Mouse (Mus musculus): ENCODE results near the gene Faap20. TPM values are rescaled to one million over a fixed set of nuclear protein-coding genes. Genes with fewer than 3 reads are reported as not detected.

The Faap20 gene
- polyA plus RNA-seq, 1 experiment from 2014 or later = 70.1 TPM

GRCm38 (mm10) chr4:155219271-155220212 is 30.1 kb upstream of the Faap20 start:
- H3K27me3 ChIP-seq (ENCODE audit: control insufficient read depth, insufficient read depth, low read depth, low read length) = no peaks in the 10 kb centered on the region
- peak overlapping the region; percentile 99 for H3K4me2 ChIP-seq (ENCODE audit: low read length)
- peaks cover 56% of the 10 kb centered on the region for H3K4me1 ChIP-seq (ENCODE audit: control insufficient read depth, insufficient read depth, low read length)
- no peak overlapping the region for H3K27ac ChIP-seq (ENCODE audit: low read length)
- no peaks in the 10 kb centered on the region for H3K9me3 ChIP-seq (replicated peaks; ENCODE audit: control insufficient read depth, low read length, poor library complexity, severe bottlenecking)
- peak overlapping the region; percentile 92 for H3K9ac ChIP-seq (ENCODE audit: low read depth, low read length)
- H3K4me3 ChIP-seq (ENCODE audit: low read depth, low read length) = peak overlapping the region; percentile 80
- H3K36me3 ChIP-seq (ENCODE audit: control insufficient read depth, insufficient read depth, low read length) = no peaks in the 10 kb centered on the region
- ATAC-seq = no peak
- 65% methylated on average over 12 of the region's 12 CpGs for WGBS

DNA sequence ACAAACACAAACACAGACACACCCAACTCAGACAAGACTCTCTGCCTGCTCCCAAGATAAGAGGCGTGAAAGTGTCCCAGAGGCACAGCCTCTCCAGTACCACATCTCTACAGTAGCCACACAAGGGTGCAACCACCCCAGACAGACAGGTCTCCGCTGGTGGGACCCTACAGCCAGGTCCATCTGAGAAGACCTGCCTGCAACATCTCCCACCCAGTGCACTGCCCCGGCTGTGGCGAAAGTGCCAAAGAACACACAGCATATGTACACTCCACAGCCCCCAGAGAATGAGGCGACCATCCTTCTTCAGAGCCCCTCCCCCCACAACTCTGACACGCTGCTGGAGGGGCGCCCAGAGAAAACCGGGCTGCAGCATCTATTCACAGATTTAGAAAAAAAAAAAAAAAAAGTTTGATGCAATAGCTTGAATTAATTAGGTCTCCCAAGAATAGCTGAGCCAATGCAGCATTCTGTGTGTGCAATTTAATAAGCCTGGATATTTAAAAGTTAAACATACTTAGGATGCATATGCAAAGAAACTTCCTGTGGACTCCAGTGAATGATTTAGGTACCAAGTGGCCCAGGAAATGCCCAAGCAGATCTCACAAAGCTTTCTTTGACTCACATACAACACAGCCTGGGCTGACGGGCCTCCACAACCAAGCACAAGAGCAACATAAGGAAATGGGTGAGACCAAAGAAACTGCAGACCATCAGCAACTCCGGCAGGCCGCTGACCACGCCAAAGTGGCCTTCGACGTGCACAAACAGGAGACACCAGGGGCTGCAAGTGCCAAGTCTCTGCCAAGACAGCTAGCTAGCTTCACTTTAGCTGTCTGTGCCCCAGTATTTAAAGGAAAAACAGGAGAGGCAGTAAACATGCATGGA is 29.1 kb upstream of the Faap20 start:
- H3K9me3 ChIP-seq (replicated peaks; ENCODE audit: control insufficient read depth, low read length, poor library complexity, severe bottlenecking) = no peaks in the 10 kb centered on the region
- peak overlapping the region; percentile 99 for H3K4me2 ChIP-seq (ENCODE audit: low read length)
- peak overlapping the region; percentile 80 for H3K4me3 ChIP-seq (ENCODE audit: low read depth, low read length)
- H3K27me3 ChIP-seq (ENCODE audit: control insufficient read depth, insufficient read depth, low read depth, low read length) = no peaks in the 10 kb centered on the region
- H3K4me1 ChIP-seq (ENCODE audit: control insufficient read depth, insufficient read depth, low read length) = peaks cover 48% of the 10 kb centered on the region
- 4% methylated on average over 14 of the region's 14 CpGs for WGBS
- no peak overlapping the region for H3K27ac ChIP-seq (ENCODE audit: low read length)
- H3K9ac ChIP-seq (ENCODE audit: low read depth, low read length) = peak overlapping the region; percentile 92
- ATAC-seq = no peak
- no peaks in the 10 kb centered on the region for H3K36me3 ChIP-seq (ENCODE audit: control insufficient read depth, insufficient read depth, low read length)

GRCm38 (mm10) chr4:155221106-155221505 is 28.5 kb upstream of the Faap20 start:
- H3K4me3 ChIP-seq (ENCODE audit: low read depth, low read length) = peak overlapping the region; percentile 80
- H3K4me2 ChIP-seq (ENCODE audit: low read length) = peak overlapping the region; percentile 99
- H3K36me3 ChIP-seq (ENCODE audit: control insufficient read depth, insufficient read depth, low read length) = no peaks in the 10 kb centered on the region
- H3K4me1 ChIP-seq (ENCODE audit: control insufficient read depth, insufficient read depth, low read length) = peaks cover 42% of the 10 kb centered on the region
- H3K27ac ChIP-seq (ENCODE audit: low read length) = 0 out of 2 replicates have a peak overlapping the region, but pooled peaks have one; percentile 97
- peak overlapping the region; percentile 92 for H3K9ac ChIP-seq (ENCODE audit: low read depth, low read length)
- 2% methylated on average over 7 of the region's 7 CpGs for WGBS
- H3K9me3 ChIP-seq (replicated peaks; ENCODE audit: control insufficient read depth, low read length, poor library complexity, severe bottlenecking) = no peaks in the 10 kb centered on the region
- no peak for ATAC-seq
- H3K27me3 ChIP-seq (ENCODE audit: control insufficient read depth, insufficient read depth, low read depth, low read length) = no peaks in the 10 kb centered on the region

GRCm38 (mm10) chr4:155221599-155222551 is 27.7 kb upstream of the Faap20 start:
- no peaks in the 10 kb centered on the region for H3K9me3 ChIP-seq (replicated peaks; ENCODE audit: control insufficient read depth, low read length, poor library complexity, severe bottlenecking)
- no peaks in the 10 kb centered on the region for H3K27me3 ChIP-seq (ENCODE audit: control insufficient read depth, insufficient read depth, low read depth, low read length)
- peak overlapping the region; percentile 99 for H3K4me2 ChIP-seq (ENCODE audit: low read length)
- under 1% methylated on average over 77 of the region's 93 CpGs for WGBS
- no peaks in the 10 kb centered on the region for H3K36me3 ChIP-seq (ENCODE audit: control insufficient read depth, insufficient read depth, low read length)
- no peak for ATAC-seq
- H3K9ac ChIP-seq (ENCODE audit: low read depth, low read length) = peak overlapping the region; percentile 92
- peak overlapping the region; percentile 97 for H3K27ac ChIP-seq (ENCODE audit: low read length)
- H3K4me1 ChIP-seq (ENCODE audit: control insufficient read depth, insufficient read depth, low read length) = peaks cover 38% of the 10 kb centered on the region
- H3K4me3 ChIP-seq (ENCODE audit: low read depth, low read length) = peak overlapping the region; percentile 80

GRCm38 (mm10) chr4:155222552-155222840 is 27.1 kb upstream of the Faap20 start, which contains the start of gene Ski:
Gene Ski, minus strand, starts transcription at chr4:155222592.
- H3K4me3 ChIP-seq (ENCODE audit: low read depth, low read length) = peak within 1 kb of the TSS; percentile 80
- peaks cover 34% of the 10 kb centered on the region for H3K4me1 ChIP-seq (ENCODE audit: control insufficient read depth, insufficient read depth, low read length)
- H3K9me3 ChIP-seq (replicated peaks; ENCODE audit: control insufficient read depth, low read length, poor library complexity, severe bottlenecking) = no peaks in the 10 kb centered on the region
- peak within 1 kb of the TSS; percentile 94 for H3K9ac ChIP-seq (ENCODE audit: low read depth, low read length)
- ATAC-seq = no peak
- H3K36me3 ChIP-seq (ENCODE audit: control insufficient read depth, insufficient read depth, low read length) = no peaks in the 10 kb centered on the region
- peak within 1 kb of the TSS; percentile 99 for H3K4me2 ChIP-seq (ENCODE audit: low read length)
- 1% methylated on average over 13 of the region's 63 CpGs for WGBS
- peak within 1 kb of the TSS; percentile 97 for H3K27ac ChIP-seq (ENCODE audit: low read length)
- H3K27me3 ChIP-seq (ENCODE audit: control insufficient read depth, insufficient read depth, low read depth, low read length) = no peaks in the 10 kb centered on the region

DNA sequence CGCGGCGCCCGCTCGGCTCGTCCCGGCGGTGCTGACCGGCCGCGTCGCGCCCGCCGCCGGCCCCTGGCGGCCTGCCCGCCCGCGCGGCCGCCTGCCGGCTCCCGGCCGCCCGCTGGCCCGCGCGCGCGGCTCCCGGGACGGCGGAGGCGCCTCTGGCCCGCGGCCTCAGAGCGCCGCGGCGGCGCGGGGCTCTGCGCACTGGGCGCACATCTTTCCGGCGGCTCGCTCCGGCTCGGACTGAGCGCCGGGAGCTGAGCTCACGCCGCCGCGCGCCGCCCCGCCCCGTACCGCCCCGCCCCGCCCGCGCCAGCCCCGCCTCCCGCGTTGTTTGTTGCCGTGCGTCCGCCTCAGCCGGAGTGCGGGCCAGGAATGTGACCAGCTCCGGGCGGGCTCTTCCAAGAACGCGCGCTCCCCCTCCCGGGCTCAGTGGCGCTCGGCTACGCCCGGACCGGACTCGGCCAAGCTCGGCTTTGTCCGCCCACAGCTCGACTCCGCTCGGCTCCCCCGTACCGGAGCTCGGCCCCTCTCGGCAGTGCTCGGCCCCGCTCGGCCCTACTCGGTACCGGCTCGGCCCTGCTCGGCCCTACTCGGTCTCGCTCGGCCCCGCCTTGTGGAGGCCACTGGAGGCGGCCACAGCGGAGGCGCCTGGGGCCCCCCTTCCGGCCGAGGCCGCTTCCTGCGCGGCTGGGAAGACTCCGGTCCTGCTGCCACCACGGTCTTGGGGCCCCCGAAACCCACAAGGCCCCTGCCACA is 26.6 kb upstream of the Faap20 start:
- peak overlapping the region; percentile 80 for H3K4me3 ChIP-seq (ENCODE audit: low read depth, low read length)

GRCm38 (mm10) chr4:155223594-155224528 is 25.7 kb upstream of the Faap20 start:
- WGBS = 29% methylated on average over 20 of the region's 20 CpGs
- peak overlapping the region; percentile 97 for H3K27ac ChIP-seq (ENCODE audit: low read length)
- ATAC-seq = no peak
- H3K4me2 ChIP-seq (ENCODE audit: low read length) = peak overlapping the region; percentile 81
- no peaks in the 10 kb centered on the region for H3K36me3 ChIP-seq (ENCODE audit: control insufficient read depth, insufficient read depth, low read length)
- peaks cover 21% of the 10 kb centered on the region for H3K4me1 ChIP-seq (ENCODE audit: control insufficient read depth, insufficient read depth, low read length)
- H3K9me3 ChIP-seq (replicated peaks; ENCODE audit: control insufficient read depth, low read length, poor library complexity, severe bottlenecking) = no peaks in the 10 kb centered on the region
- H3K9ac ChIP-seq (ENCODE audit: low read depth, low read length) = peak overlapping the region; percentile 94
- peak overlapping the region; percentile 80 for H3K4me3 ChIP-seq (ENCODE audit: low read depth, low read length)
- H3K27me3 ChIP-seq (ENCODE audit: control insufficient read depth, insufficient read depth, low read depth, low read length) = no peaks in the 10 kb centered on the region

More for the DNA sequence above, 26.6 kb upstream of the Faap20 start:
- Histone ChIP-seq H3K36me3 (ENCODE audit: control insufficient read depth, insufficient read depth, low read length) (no peaks in the 10 kb centered on the region), H3K4me1 (ENCODE audit: control insufficient read depth, insufficient read depth, low read length) (peaks cover 29% of the 10 kb centered on the region), H3K9me3 (replicated peaks; ENCODE audit: control insufficient read depth, low read length, poor library complexity, severe bottlenecking) (no peaks in the 10 kb centered on the region), H3K4me2 (ENCODE audit: low read length) (peak overlapping the region; percentile 81), H3K27ac (ENCODE audit: low read length) (peak overlapping the region; percentile 97), H3K9ac (ENCODE audit: low read depth, low read length) (peak overlapping the region; percentile 94), H3K27me3 (ENCODE audit: control insufficient read depth, insufficient read depth, low read depth, low read length) (no peaks in the 10 kb centered on the region)
- WGBS = 0% methylated on average over 62 of the region's 116 CpGs
- peak; percentile 99 for ATAC-seq

Data from midbrain, embryonic 16.5 days (tissue).